Mouse (Mus musculus): ENCODE measurements around the gene Sept1.

Gene Sept1

DNA sequence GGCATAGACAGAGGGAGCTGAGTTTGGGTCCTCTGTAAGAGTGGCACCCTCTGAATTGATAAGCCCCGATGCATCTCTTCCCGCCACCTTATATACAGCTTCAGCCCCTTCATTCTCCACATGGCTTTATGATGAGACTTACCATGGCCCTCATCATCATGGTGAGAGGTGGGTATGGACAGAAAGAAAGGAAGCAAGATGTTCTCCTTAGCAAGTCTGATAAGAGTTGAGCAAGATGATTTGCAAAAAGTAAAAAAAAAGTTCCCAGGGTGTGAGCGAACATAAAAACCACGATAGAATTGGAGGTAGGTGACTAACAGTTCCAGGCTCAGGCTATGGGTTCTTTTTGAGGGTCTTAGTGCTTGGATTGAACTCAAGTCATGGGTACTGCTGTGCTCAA, 14.3 kb downstream of the Sept1 start:
- no peak for DNase-seq (ENCODE audit: low spot score)

DNA sequence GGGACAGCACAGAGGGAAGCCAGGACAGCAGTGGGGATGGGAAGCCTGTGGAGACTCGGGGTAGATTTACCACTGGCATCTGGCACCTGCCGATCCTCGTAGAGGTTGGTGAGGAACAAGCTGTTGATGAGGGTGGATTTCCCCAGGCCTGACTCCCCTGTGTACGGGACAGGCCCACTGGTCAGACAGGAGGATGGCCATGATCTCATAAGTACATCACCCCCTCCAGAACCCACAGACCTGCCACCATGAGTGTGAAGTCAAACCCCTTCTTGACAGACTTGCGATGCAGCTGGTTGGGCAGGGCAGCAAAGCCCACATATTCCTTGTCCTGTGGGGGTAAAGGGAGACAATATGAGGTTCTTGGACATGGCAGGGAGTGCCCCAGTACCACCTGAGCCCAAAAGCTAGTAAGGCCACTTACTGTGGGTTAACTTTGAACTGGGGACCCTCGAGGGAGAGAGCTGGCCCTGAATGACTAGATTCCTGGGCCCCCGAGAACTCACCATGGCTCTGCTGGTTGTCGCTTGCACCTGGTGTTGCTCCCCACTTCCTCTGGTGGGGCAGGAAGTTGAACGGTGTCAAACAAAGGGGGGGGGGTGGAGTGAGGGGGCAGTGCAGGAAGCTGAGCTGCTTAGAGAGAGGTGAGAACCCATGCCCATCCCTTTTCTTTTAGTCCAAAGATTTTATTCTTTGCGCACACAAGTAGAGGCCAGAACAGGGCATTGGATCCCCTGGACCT, 14.9 kb downstream of the Sept1 start:
- DNase-seq (ENCODE audit: low spot score), result no peak

DNA sequence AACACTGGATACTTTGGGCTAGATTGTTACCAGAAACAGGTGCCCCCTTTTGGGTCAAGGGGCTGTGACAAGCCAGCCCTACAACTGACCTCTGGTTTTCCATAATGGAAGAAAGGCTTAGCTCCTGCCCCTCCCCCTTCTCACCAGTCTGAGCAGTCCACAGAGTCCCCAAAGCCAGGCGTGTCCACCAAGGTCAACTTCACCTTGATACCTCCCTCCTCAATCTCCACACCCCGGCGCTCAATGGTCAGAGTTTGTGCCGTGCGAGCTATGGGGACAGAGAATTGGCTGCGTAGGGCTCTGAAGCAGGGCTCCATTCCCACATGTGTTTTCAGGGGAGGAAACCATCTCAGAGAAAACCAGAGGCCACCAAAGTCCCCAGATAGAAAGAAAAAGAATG, 15.5 kb downstream of the Sept1 start:
- no peak for DNase-seq (ENCODE audit: low spot score)

DNA sequence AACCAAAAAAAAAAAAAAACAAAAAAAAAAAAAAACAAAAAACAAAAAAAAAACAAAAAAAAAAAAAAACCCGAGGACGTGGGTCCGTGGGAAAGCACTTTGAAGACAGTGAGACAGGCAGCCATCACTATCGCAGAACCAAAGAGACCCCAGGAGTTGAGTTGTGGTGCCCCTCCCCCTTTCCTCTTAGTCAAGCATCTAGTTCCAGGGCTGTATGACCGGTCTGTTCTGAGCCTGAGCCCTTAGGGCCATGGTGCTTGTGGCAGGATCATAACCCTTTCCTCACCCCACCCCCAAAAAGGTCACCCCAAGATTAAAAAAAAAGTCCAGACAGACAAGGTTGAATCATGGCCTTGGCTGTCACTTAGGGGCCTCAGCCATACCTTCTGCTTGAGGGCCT, 16.6 kb downstream of the Sept1 start:
- DNase-seq (ENCODE audit: low spot score), result no peak

DNA sequence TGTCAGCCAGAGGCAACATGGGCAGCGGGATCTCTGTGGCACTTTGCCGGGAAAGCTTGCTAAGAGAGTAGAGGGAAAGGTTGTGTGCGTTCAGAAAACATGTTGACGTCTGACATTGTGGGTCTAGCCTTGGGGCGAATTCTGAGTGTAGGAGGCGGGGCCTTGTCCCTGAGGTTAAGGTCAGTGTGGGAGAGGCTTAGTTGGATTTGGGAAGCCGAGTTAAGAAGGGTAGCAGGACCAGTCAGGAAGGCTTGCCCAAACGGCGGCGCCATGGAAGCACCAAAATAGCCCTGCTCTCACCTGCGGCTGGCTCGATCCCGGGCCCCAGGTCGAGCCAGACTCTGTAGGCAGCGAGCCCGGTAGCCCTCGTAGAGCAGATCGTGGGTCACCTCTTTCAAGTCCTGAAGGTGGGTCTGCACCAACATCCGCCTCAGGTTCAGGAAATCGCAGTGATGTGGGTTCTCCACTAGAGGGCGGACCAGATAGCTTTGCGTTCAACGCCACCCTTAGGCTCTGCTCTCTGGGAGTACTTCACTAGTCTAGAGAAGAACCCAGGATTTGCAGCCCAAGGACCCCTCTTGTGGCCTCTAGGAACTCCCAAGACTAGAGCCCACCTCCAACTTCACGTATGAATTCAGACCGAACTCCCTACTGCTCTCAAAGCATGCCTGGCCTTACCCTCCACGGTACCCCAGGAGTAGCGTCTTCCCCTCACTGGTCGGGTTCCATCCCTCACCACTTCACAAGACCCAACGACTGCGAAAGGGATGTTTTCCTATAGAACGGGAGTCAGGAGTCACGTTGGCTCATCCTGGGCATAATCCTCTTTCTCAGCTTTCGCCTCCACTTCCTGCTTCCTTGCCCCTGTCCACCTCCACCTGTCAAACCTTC, 17.7 kb downstream of the Sept1 start:
- peak; percentile 49 for DNase-seq (ENCODE audit: low spot score)

DNA sequence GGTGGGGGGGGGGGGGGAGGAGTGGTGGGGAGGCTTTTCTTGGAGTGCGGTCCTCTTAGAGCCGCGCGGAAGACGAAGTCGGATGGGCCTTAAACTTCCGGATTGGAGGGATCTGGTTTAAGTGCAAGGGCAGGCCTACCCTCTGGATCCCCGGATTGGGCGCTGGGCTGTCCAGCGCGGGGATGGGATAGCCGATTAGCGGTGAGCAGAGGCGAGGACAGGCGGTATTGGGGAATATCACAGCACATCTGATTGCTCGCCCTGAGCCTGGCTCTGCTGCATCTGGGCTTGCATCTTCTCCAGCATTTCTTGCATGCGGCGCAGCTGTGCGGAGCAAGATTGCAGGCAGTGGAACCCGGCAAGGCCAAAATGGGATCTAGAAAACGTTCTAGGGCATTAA, 18.4 kb downstream of the Sept1 start:
- no peak for DNase-seq (ENCODE audit: low spot score)

DNA sequence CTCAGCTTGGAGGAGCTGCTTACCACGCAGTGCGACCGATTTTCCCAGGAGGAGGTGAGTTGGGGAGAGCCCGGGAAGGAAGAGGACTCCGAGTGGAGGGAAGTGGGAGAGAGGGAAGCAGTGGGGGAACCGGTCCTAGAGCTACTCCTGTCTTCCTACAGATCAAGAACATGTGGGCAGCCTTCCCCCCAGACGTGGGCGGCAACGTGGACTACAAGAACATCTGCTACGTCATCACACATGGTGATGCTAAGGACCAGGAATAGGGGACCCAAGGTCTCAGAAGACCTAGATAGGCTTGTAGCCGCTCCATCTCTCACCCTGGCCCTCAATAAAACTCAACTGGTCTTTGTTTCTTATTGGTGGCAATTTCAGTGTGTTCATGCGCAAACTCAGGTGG, 19.0 kb downstream of the Sept1 start:
- no peak for DNase-seq (ENCODE audit: low spot score)

DNA sequence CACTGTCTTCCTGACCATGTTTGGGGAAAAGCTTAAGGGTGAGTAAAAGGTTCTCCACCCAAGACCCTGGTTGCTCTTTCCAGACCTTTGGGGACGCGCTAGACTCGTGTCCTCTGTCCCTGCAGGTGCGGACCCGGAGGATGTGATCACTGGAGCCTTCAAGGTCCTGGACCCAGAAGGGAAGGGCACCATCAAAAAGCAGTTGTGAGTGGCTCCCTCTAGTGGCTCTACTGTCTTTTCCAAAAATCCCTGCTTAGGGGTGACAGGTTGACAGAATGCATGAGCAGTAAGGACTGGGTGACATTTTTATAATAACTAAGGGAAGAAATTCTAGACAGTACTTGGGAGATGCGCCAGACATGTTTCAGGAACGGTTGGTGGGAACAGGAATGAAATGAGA, 19.4 kb downstream of the Sept1 start:
- no peak for DNase-seq (ENCODE audit: low spot score)

DNA sequence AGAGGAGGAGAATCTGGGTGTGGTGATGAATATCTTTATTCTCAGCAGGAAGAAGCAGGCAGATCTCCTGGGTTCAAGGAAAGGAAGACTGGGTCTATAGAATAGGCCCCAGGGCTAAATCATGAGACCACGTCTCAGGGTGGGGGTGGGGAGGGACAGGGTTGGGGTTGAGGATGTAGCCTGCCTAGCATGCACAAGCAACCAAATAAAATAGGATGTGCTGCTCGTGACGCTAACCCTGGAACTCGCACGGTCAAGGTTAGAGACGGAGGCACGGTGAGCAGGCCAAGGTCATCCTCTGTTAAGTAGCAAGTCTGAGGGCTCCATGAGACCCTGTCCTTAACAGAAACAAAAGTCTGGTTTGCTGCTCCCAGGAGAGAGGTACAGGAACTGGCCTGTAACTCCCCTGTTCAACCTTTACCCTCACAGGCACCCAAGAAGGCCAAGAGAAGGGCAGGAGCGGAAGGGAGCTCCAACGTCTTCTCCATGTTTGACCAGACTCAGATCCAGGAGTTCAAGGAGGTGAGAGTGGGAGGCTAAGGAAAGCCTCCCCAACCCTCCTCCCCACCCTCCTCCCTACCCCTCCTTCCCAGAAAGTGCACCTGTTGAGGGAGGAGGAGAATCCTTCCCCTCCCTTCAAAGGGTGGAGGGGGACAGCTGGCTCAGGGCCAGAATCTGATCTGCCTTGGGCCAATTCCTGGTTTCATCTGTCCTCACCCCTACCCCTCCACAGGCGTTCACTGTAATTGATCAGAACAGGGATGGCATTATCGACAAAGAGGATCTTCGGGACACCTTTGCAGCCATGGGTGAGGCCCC, 20.3 kb downstream of the Sept1 start:
- no peak for DNase-seq (ENCODE audit: low spot score)

DNA sequence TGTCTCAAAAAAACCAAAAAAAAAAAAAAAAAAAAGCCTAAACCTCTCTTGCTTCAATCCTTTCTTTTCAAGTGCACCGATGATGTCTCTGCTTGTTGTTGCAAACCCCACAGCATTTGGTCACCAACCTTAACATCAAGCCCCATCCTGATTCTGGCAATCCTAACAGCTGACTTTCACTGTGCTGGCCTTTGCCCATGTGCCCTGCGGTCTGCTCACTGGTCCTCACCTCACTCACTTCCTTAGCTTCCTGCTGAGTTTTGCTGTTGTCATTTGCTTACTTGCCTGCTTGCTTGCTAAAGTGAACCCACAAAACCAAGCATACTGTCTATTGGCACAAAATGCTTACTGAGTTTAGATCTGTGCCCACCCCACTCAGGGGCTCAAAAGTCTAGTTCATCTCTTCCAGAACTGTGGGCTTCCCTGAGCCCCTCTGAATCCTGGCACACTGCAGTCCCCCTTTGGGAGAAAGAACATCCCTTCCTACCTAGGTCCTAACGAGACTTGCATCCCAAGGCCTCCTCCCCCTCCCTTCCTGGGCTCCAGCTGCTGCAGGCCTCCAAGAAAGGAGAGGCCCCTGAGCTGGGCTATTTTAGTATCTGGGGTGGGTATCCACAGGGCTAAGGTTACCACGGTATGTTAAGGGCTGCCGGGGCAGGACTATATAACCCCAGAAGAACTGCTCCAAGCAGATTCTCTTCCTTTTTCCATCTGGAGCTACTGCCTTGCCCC, 21.8 kb downstream of the Sept1 start:
- no peak for DNase-seq (ENCODE audit: low spot score)

DNA sequence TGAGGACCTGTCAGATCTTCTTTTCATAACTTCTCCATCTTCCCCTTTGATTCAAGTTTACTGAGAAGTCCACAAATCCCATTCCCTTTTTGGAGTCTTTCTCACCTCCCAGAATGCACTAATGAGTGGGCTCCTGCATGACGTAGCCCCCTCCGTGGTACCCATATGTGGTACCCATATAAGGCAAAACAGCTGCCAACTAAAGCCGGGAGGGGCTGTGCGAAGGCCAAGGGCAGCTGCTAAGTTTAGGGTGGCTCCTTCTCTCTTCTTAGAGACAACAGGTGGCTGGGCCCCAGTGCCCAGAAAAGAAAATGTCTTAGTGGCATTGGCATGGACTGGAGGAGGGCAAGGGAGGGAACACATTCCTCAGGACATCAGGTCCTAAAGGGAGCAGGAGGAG, 22.7 kb downstream of the Sept1 start:
- DNase-seq (ENCODE audit: low spot score), result no peak

DNA sequence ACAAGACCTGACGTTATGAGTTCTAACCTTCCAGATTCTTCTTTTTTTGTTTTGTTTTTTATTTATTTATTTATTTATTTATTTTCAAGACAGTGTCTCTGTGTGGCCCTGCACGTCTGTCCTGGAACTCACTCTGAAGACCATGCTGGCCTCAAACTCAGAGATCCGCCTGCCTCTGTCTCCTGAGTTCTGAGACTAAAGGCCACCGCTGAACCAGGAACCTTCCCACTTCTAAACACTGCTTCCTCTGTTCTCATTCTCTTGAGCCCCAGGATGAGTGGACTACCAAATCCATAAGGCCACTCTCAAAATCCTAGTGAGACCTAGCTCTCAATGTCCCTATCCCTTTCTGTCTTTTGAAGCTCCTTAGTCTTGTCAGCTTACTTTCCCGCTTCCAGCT, 23.1 kb downstream of the Sept1 start:
- no peak for DNase-seq (ENCODE audit: low spot score)

DNA sequence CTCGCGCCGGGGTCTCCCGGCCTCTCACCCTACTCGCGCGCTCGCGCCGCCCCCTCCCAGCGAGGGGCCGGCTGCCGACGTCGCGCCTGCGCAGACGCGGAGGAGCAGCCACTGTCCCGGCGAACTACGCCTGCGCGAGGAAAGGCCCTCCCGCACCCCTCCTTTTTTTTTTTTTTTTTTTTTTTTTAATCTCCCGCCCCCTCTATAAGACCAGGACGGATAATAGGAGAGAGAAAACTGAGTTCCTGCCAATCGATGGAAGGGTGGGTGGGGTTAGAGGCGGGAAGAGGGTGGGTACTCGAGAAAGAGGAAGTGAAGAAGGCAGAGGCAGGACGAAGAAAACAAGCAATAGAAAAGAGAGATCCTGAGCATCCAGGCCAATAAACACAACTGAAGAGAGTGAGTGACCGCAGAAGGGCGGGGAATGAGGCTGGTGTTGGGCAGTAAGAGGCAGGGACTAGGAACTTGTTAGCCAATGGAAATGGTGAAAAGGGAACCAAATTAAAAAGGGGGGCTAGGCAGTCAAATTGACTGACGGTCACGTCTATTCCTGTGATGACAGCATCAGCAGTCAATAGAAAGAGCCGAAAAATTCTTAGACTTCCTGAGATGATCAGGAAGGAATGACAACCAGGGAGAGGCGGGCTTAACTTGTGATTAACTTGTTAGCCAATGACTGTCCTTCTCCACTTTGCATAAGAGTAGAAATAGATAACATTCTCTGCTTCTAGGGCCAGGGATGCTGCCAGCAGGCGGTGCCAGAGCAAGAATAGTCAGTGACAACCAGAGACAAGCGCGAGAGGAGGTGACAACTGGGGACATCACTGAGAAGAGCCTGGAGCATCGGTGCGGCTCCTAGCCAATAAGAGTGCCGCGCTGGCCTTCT, 24.1 kb downstream of the Sept1 start, which contains the start of gene Mylpf:
Gene Mylpf, plus strand, starts transcription at position 338 of the 886 bp plus-strand sequence.
- DNase-seq (ENCODE audit: low spot score), result peak; percentile 89

DNA sequence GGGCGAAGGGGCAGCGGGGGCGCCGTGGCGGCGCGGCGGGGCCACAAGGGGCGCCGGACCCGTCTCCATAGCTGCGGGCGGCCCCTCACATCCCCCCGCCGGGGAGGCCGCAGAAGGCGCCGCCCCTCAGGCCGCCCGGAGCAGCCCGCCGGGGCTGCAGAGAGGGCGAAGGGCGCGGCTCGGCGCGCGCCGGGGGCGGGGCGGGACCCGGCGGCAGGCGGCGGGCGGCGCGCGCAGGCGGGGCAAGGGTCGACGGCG, 24.7 kb downstream of the Sept1 start, which contains the start of gene Tbc1d10b:
Gene Tbc1d10b, minus strand, starts transcription at position 174 of the 258 bp plus-strand sequence.
- DNase-seq (ENCODE audit: low spot score), result no peak

DNA sequence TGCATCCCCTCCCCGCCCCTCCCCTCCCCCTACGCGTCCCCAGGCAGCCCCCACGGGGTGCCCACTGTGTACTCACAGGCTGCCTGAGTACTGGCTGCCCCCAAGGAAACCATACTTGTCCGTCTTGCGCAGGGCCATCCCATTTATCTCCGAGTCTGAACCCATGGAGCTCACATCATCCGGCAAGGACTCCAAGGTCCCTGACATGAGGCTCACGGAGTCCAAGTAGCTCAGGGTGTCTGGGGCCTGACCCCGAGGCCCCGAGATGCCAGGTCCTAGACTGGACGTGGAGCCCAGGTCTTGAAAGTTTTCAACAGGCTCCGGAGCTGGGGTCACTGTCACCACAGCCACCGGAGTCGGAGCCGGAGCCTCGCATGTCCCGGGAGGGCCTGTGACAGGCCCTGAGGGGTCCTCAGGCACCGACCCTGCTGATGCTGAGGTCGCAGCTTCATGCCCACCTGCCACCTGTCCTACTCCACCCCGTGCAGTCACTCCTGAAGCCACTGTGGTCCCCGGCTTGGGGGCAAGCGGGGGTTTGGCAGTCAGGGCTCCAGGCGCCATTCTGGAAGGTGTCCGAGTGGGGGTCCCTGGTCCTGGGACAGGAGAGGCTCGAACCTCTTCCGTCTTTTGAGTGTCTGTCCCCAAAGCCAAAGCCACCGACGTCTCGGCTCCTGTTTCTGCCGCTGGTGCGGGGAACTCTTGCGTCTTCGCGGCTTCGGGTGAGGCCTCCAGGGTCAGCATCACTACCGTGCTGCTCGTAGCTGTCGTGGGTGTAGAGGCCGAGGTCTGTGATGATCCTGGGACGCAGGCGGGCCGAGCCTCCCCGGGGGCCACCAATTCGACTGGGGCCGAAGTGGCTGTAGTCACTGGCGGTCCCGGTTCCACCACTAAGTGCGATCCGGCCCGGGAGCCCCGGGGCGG, 25.3 kb downstream of the Sept1 start:
- DNase-seq (ENCODE audit: low spot score), result no peak

DNA sequence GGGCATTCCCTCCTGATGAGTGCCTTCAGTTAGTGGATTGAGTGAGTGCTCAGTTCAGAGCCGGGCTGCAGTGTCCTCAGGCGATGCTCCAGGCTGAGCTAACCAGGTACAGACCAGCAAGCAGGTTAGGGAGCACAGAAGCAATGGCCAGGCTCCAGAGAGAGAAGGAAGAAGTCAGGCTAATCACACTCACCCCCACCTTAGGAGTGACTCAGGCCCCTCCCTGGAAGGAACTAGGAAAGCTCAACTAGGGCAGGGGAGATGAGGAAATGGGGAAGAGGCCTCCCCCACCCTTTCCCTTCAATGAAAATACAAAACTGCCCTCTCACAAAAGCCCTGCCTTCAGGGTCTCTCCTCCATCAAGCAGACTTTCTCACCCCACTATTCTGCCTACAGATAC, 26.3 kb downstream of the Sept1 start:
- DNase-seq (ENCODE audit: low spot score), result no peak

DNA sequence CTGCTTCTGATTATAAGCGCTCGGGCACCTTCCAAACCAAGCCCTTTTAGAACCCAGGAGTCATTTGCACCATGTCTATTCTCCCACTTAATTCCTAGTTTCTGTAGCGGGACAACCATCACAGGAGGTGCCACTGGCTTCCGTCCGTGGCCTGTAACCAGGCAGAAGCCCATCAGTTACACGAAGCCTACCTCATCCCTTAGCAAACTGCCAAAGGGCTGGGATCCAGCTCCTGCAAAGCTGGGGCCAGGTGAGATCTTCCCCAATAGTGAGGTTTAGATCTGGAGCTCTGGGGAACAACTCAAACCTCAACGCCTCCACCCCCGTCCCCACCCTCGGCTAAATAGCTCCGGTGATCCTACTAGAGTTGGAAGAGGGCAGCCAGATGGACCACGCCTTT, 36.4 kb downstream of the Sept1 start:
- no peak for DNase-seq (ENCODE audit: low spot score)

DNA sequence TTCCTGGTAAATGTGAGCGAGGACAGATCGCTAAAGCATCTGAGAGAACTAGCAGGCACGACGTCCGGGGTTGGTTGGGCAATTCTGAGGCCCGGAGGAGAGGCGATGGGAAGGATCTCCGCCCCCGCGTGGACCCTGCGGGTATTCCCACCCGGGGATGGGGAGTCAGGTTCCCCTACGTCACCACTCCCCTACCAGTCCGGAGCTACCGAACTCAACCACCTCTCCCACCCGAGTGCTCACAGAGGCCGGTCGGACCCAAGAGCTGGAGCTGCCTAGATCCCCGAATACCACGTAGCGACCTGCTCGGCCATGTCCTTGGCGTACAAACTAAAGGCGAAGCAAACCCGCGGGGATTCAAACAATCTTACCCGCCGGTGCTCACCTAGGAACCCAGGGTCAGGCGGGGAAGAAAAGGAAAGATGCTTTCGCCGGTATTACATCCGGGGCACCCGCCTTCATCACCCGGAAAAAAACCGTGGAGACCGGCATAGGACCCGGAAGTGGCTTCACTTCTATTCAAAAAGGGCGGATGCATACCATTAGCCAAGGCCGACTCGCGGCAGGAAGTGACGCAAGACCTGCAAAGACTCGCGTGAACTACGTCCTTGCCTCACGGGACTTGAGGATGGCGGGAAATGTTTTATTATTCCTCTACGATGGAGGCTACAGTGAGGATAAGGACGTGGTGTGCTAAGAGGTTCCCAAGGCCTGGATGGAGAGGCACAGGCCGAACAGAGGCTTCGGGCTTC, 37.2 kb downstream of the Sept1 start, which contains the start of gene Cd2bp2:
Gene Cd2bp2, minus strand, starts transcription at position 507 of the 752 bp plus-strand sequence.
- peak; percentile 89 for DNase-seq (ENCODE audit: low spot score)

DNA sequence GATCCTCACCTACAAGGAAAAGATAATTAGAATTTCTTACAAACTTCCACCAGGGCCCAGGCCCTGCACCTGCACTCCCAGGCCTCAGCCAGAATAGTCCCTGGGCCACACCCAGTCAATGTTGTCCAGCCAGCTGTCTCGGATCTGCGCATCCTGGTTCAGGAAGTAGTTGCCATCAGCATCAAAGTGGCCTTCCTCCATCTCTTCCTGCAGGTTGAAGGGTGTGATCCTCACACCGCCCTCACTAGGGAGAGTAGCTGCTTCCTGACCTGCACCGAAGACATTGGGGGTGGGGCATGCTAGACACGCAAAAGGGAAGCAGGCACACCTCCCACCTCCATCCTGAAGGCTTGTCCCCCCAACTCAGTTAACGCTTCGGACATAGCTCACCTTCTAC, 38.3 kb downstream of the Sept1 start:
- no peak for DNase-seq (ENCODE audit: low spot score)

Measured in ovary, postnatal 14 days (tissue).